Mouse (Mus musculus) CH12.LX (cell line): ENCODE measurements at regions not wholly inside any gene's neighbourhood (a gene's known extent, or its start where the extent isn't known, plus 50 kb on each side); places are given as distances from the start of the nearest gene placed in this dataset.
"Not testable (repeated sequence)": the region's sequence is repeated elsewhere in the genome, so short reads cannot be mapped to it uniquely, and the experiment has no call there.

Experiments
- DNase-seq: peaks from one replicate; pipeline ENCODE4 v3.0.0-alpha.2; 2013; ENCODE audit errors: extremely low read depth
- H3K27ac ChIP-seq: 2 replicates; pipeline ENCODE4 v1.5.1; 2012; ENCODE audit warnings: low read depth, mild to moderate bottlenecking, control low read depth, moderate library complexity; ENCODE audit not compliant: insufficient read depth
- H3K27me3 ChIP-seq: replicated peaks from 2 replicates; pipeline ENCODE3; 2012; ENCODE audit warnings: inconsistent platforms
- H3K36me3 ChIP-seq, 2 experiments: replicated peaks in 1 of 2; 2 replicates each; pipeline versions ENCODE3 to v1.6.1; 2012; ENCODE audit warnings: inconsistent platforms in 1 of 2, low read length in 1 of 2, mild to moderate bottlenecking in 1 of 2, mixed read lengths in 1 of 2, moderate library complexity in 1 of 2; ENCODE audit not compliant: control insufficient read depth in 1 of 2, insufficient read depth in 1 of 2
- H3K4me1 ChIP-seq, 2 experiments: 2 replicates each; pipeline ENCODE4 v1.6.1; 2012; ENCODE audit warnings: inconsistent platforms in 1 of 2, moderate library complexity in 1 of 2; ENCODE audit not compliant: insufficient read depth in 2 of 2, control insufficient read depth in 1 of 2
- H3K4me2 ChIP-seq: 2 replicates; pipeline ENCODE4 v1.6.1; 2012; ENCODE audit warnings: low read depth, mild to moderate bottlenecking, control low read depth; ENCODE audit not compliant: poor library complexity, insufficient read depth, severe bottlenecking
- H3K4me3 ChIP-seq, 3 experiments: fragments of 150-350 bp in 1 of 3; sonication (generic) in 1 of 3; replicated peaks in 1 of 3; 2 replicates each; pipeline versions ENCODE3 to v1.5.1; 2011 to 2012; ENCODE audit warnings: low read depth in 2 of 3, low read length in 2 of 3, mild to moderate bottlenecking in 2 of 3, moderate library complexity in 2 of 3, control low read depth in 1 of 3, improper control_type of control experiment in 1 of 3, inconsistent platforms in 1 of 3, mixed read lengths in 1 of 3; ENCODE audit not compliant: poor library complexity in 1 of 3
- H3K79me2 ChIP-seq: replicated peaks from 2 replicates; pipeline ENCODE4 v1.6.1; 2012; ENCODE audit warnings: mild to moderate bottlenecking, moderate library complexity; ENCODE audit not compliant: control insufficient read depth, poor library complexity, insufficient read depth, severe bottlenecking; ENCODE audit errors: extremely low read depth
- H3K9ac ChIP-seq: 2 replicates; pipeline ENCODE4 v1.6.1; 2012; ENCODE audit warnings: low read depth, mild to moderate bottlenecking, control low read depth, moderate library complexity; ENCODE audit not compliant: insufficient read depth
- H3K9me3 ChIP-seq: replicated peaks from 2 replicates; pipeline ENCODE3; 2012; ENCODE audit warnings: low read length, inconsistent platforms, mixed read lengths
- CTCF ChIP-seq, 2 experiments: IDR thresholded peaks in 1 of 2; conservative IDR thresholded peaks in 1 of 2; 2 replicates each; pipeline ENCODE4 v1.5.1; 2011 to 2012; ENCODE audit warnings: low read depth in 2 of 2, low read length in 2 of 2, improper control_type of control experiment in 1 of 2, inconsistent platforms in 1 of 2, mild to moderate bottlenecking in 1 of 2, moderate library complexity in 1 of 2
- MYC ChIP-seq: IDR thresholded peaks from 2 replicates; pipeline ENCODE4 v1.6.1; 2011; ENCODE audit warnings: low read depth, mild to moderate bottlenecking, improper control_type of control experiment, low read length
- NRF1 ChIP-seq: IDR thresholded peaks from 2 replicates; pipeline ENCODE4 v1.6.1; 2014; ENCODE audit warnings: low read depth, mild to moderate bottlenecking, inconsistent platforms, low read length, improper control_type of control experiment, moderate library complexity
- RAD21 ChIP-seq: IDR thresholded peaks from 2 replicates; pipeline ENCODE4 v1.6.1; 2011; ENCODE audit warnings: low read depth, mild to moderate bottlenecking, low read length, improper control_type of control experiment, moderate library complexity
- SMC3 ChIP-seq: IDR thresholded peaks from 2 replicates; pipeline ENCODE4 v1.6.1; 2011; ENCODE audit warnings: low read depth, low read length, improper control_type of control experiment
- ZMIZ1 ChIP-seq: IDR thresholded peaks from 2 replicates; pipeline ENCODE4 v1.6.1; 2012; ENCODE audit warnings: low read depth, mild to moderate bottlenecking, inconsistent platforms, low read length, improper control_type of control experiment
- ZNF384 ChIP-seq: IDR thresholded peaks from 2 replicates; pipeline ENCODE4 v1.6.1; 2012; ENCODE audit warnings: low read depth, low read length, improper control_type of control experiment, inconsistent platforms
- dilution Hi-C: fragments of 300-500 bp; cut with MboI; formaldehyde crosslinking; loops from 2 replicates; pipeline ENCODE4 v1.14.3; 2020; ENCODE audit warnings: low sequenced_read_pairs; ENCODE audit not compliant: extremely low pct_unique_long_range_greater_than_20kb, extremely low pct_ligation_motif_present
- in situ Hi-C: fragments of 300-500 bp; cut with MboI; formaldehyde crosslinking; loops from 3 replicates; pipeline ENCODE4 v1.14.3; 2019; ENCODE audit warnings: low sequenced_read_pairs, low pct_ligation_motif_present, low pct_unique_long_range_greater_than_20kb, mixed read lengths

- Histone ChIP-seq H3K4me3 (no peak overlapping the region), H3K27me3 (no peaks in the 10 kb centered on the region), H3K36me3 (no peaks in the 10 kb centered on the region), H3K27ac (no peak overlapping the region), H3K4me2 (no peak overlapping the region), H3K9ac (no peak overlapping the region), H3K4me1 (no peaks in the 10 kb centered on the region), H3K9me3 (peaks cover 2% of the 10 kb centered on the region), H3K79me2 (no peaks in the 10 kb centered on the region)
- in situ Hi-C loops (no loop called here), dilution Hi-C loops (no loop called here)
- TF ChIP-seq ZNF384 (no peak), NRF1 (no peak), ZMIZ1 (no peak), RAD21 (peak; percentile 27), SMC3 (peak; percentile 30), MYC (no peak), CTCF (conservative IDR thresholded peaks at IDR 0.05 in 1 of 2, IDR thresholded peaks at IDR 0.05 in 1 of 2; ENCODE audit: low read depth in 2 of 2, low read length in 2 of 2) (peak in 1 of 2 experiments; percentile 52; a peak in 2 of 4 replicates)
- DNase-seq, result peak; percentile 6
Measured at GRCm38 (mm10) chr12:115336594-115336993, 710.9 kb upstream of the Zfp386 start.

GRCm38 (mm10) chr12:115346112-115346511, 701.4 kb upstream of the Zfp386 start:
- H3K4me3 ChIP-seq, in situ Hi-C loops, DNase-seq, H3K9me3 ChIP-seq, H3K9ac ChIP-seq, H3K36me3 ChIP-seq, dilution Hi-C loops, H3K27me3 ChIP-seq, H3K27ac ChIP-seq, H3K4me1 ChIP-seq, H3K79me2 ChIP-seq, H3K4me2 ChIP-seq: not testable (repeated sequence)

GRCm38 (mm10) chr12:115359050-115359449, 688.5 kb upstream of the Zfp386 start:
- H3K4me1 ChIP-seq, H3K27ac ChIP-seq, DNase-seq, H3K79me2 ChIP-seq, H3K9ac ChIP-seq, H3K4me3 ChIP-seq, in situ Hi-C loops, H3K36me3 ChIP-seq, dilution Hi-C loops, H3K9me3 ChIP-seq, H3K27me3 ChIP-seq, H3K4me2 ChIP-seq: not testable (repeated sequence)

- H3K36me3 ChIP-seq, dilution Hi-C loops, H3K27ac ChIP-seq, in situ Hi-C loops, H3K4me2 ChIP-seq, H3K79me2 ChIP-seq, H3K4me3 ChIP-seq, H3K9ac ChIP-seq, DNase-seq, H3K27me3 ChIP-seq, H3K4me1 ChIP-seq, H3K9me3 ChIP-seq: not testable (repeated sequence)
Measured at GRCm38 (mm10) chr12:115365628-115366027, 681.9 kb upstream of the Zfp386 start.

- H3K9me3 ChIP-seq, in situ Hi-C loops, DNase-seq, H3K4me2 ChIP-seq, H3K79me2 ChIP-seq, H3K36me3 ChIP-seq, H3K9ac ChIP-seq, H3K27ac ChIP-seq, H3K4me1 ChIP-seq, H3K27me3 ChIP-seq, dilution Hi-C loops, H3K4me3 ChIP-seq: not testable (repeated sequence)
Measured at GRCm38 (mm10) chr12:115371784-115372183, 675.7 kb upstream of the Zfp386 start.
